Mouse (Mus musculus) macrophage (primary cell): Measurements from ENCODE around the gene Casp3. TPM values are rescaled to one million over a fixed set of nuclear protein-coding genes. Genes with fewer than 3 reads are reported as not detected.
"Not testable (repeated sequence)": the region's sequence is repeated elsewhere in the genome, so short reads cannot be mapped to it uniquely, and the experiment has no call there.

ENCODE experiments used
- H3K27ac ChIP-seq: fragments of 350-480 bp; formaldehyde crosslinking; 2 replicates; pipeline ENCODE4 v1.9.0; 2021
- H3K36me3 ChIP-seq: fragments of 350-480 bp; formaldehyde crosslinking; 2 replicates; pipeline ENCODE4 v1.9.0; 2021; ENCODE audit errors: inconsistent target
- H3K4me3 ChIP-seq: fragments of 350-480 bp; formaldehyde crosslinking; 2 replicates; pipeline ENCODE4 v1.9.0; 2021; ENCODE audit errors: inconsistent target
- H3K79me2 ChIP-seq: fragments of 350-480 bp; formaldehyde crosslinking; 2 replicates; pipeline ENCODE4 v1.9.0; 2021; ENCODE audit errors: inconsistent target
- WGBS: methylation state at CpG from one replicate; pipeline ENCODE4 v1.1.7; 2026; ENCODE audit warnings: inconsistent platforms; ENCODE audit not compliant: missing documents; 5-methylcytosine and 5-hydroxymethylcytosine counted together
- polyA plus RNA-seq: library from polyadenylated mRNA; stranded (reverse); fragments of 250-400 nt; gene quantifications from 3 replicates; pipeline ENCODE4 v1.2.4, GENCODE M21; 2018; ENCODE audit warnings: inconsistent platforms
- total RNA-seq, 78 experiments: library from RNA; depleted of rRNA; stranded (reverse); fragments of 250-400 nt; gene quantifications; 1 replicate in 9 of 78; 2 replicates in 24 of 78; 3 replicates in 43 of 78; 4 replicates in 2 of 78; pipeline ENCODE4 v1.2.4; 2018; ENCODE audit warnings: inconsistent platforms in 56 of 78

Gene Casp3
- total RNA-seq (2018; cell fraction: chromatin; rRNA removed) = 10 to 100 TPM in 19 of 26 experiments, 1 to 10 TPM in 7; 2.5 to 43.2 (median 15.9) TPM
- 10 to 100 TPM; 20.7 to 72.5 (median 35.0) TPM for total RNA-seq (2018; cell fraction: cytosol; rRNA removed)
- total RNA-seq (2018; cell fraction: nucleus; rRNA removed) = 10 to 100 TPM in 21 of 26 experiments, 1 to 10 TPM in 5; 7.2 to 57.9 (median 26.9) TPM
- polyA plus RNA-seq = 28.5 to 32.4 TPM (median 32.2 TPM) in 3 replicates

- Histone ChIP-seq H3K27ac (peak within 1 kb of the TSS; percentile 60), H3K79me2 (peaks cover 44% of the 10 kb centered on the region; the same call in 1 of the 2 replicates), H3K36me3 (no peaks in the 10 kb centered on the region), H3K4me3 (peak within 1 kb of the TSS; percentile 67)
- WGBS = under 1% methylated on average over 45 of the region's 54 CpGs
Measured at GRCm38 (mm10) chr8:46616879-46617689, at the start of gene Casp3, which contains the start of gene Primpol. TSS of gene Casp3 (plus strand) at chr8:46617291. TSS of gene Primpol (minus strand) at chr8:46617212.

GRCm38 (mm10) chr8:46567946-46568345 lies 49.1 kb upstream of the Casp3 start:
- Histone ChIP-seq H3K36me3 (peaks cover 4% of the 10 kb centered on the region; the same call in 1 of the 2 replicates), H3K79me2 (no peaks in the 10 kb centered on the region), H3K27ac (no peak overlapping the region), H3K4me3 (no peak overlapping the region)
- WGBS = 91% methylated on average over 8 of the region's 8 CpGs

GRCm38 (mm10) chr8:46568942-46569341 lies 48.1 kb upstream of the Casp3 start:
- no peak overlapping the region for H3K27ac ChIP-seq
- no peaks in the 10 kb centered on the region for H3K79me2 ChIP-seq
- H3K36me3 ChIP-seq = no peaks in the 10 kb centered on the region
- H3K4me3 ChIP-seq = no peak overlapping the region
- 83% methylated on average over 2 of the region's 2 CpGs for WGBS

GRCm38 (mm10) chr8:46569659-46570441 lies 47.2 kb upstream of the Casp3 start:
- Histone ChIP-seq H3K4me3 (no peak overlapping the region), H3K36me3 (0 out of 2 replicates have a peak, but pooled peaks cover 8% of the 10 kb centered on the region), H3K27ac (no peak overlapping the region), H3K79me2 (no peaks in the 10 kb centered on the region)
- 84% methylated on average over 19 of the region's 19 CpGs for WGBS

GRCm38 (mm10) chr8:46570673-46571072 lies 46.4 kb upstream of the Casp3 start:
- 96% methylated on average over 12 of the region's 14 CpGs for WGBS

GRCm38 (mm10) chr8:46573446-46573845 lies 43.6 kb upstream of the Casp3 start:
- Histone ChIP-seq H3K27ac (no peak overlapping the region), H3K79me2 (no peaks in the 10 kb centered on the region), H3K4me3 (no peak overlapping the region), H3K36me3 (peaks cover 30% of the 10 kb centered on the region; the same call in 1 of the 2 replicates)
- 100% methylated on average over 2 of the region's 2 CpGs for WGBS

More at GRCm38 (mm10) chr8:46570673-46571072, 46.4 kb upstream of the Casp3 start:
- Histone ChIP-seq H3K4me3 (no peak overlapping the region), H3K36me3 (0 out of 2 replicates have a peak, but pooled peaks cover 14% of the 10 kb centered on the region), H3K27ac (no peak overlapping the region), H3K79me2 (no peaks in the 10 kb centered on the region)

GRCm38 (mm10) chr8:46573964-46574363 lies 43.1 kb upstream of the Casp3 start:
- Histone ChIP-seq H3K36me3 (peaks cover 35% of the 10 kb centered on the region; the same call in 1 of the 2 replicates), H3K4me3 (no peak overlapping the region), H3K79me2 (no peaks in the 10 kb centered on the region), H3K27ac (no peak overlapping the region)
- WGBS = 96% methylated on average over 2 of the region's 2 CpGs

- no peak overlapping the region for H3K27ac ChIP-seq
- no peak overlapping the region for H3K4me3 ChIP-seq
- H3K79me2 ChIP-seq = no peaks in the 10 kb centered on the region
- peaks cover 62% of the 10 kb centered on the region; the same call in 1 of the 2 replicates for H3K36me3 ChIP-seq
- 97% methylated on average over 9 of the region's 9 CpGs for WGBS
Measured at GRCm38 (mm10) chr8:46578794-46579193, 38.3 kb upstream of the Casp3 start.

GRCm38 (mm10) chr8:46584328-46584727 lies 32.8 kb upstream of the Casp3 start:
- not testable (repeated sequence) for H3K4me3 ChIP-seq, H3K27ac ChIP-seq, H3K79me2 ChIP-seq
- peaks cover 24% of the 10 kb centered on the region; the same call in 1 of the 2 replicates for H3K36me3 ChIP-seq
- WGBS = 94% methylated on average over 4 of the region's 4 CpGs

- Histone ChIP-seq H3K27ac (no peak overlapping the region), H3K79me2 (no peaks in the 10 kb centered on the region), H3K36me3 (peaks cover 11% of the 10 kb centered on the region; the same call in 1 of the 2 replicates), H3K4me3 (no peak overlapping the region)
- 48% methylated on average over 3 of the region's 3 CpGs for WGBS
Measured at GRCm38 (mm10) chr8:46585576-46585975, 31.5 kb upstream of the Casp3 start.

GRCm38 (mm10) chr8:46587911-46588310 lies 29.2 kb upstream of the Casp3 start:
- 90% methylated on average over 5 of the region's 5 CpGs for WGBS
- H3K36me3 ChIP-seq = no peaks in the 10 kb centered on the region
- no peaks in the 10 kb centered on the region for H3K79me2 ChIP-seq
- no peak overlapping the region for H3K27ac ChIP-seq
- no peak overlapping the region for H3K4me3 ChIP-seq

- 91% methylated on average over 2 of the region's 2 CpGs for WGBS
- no peak overlapping the region for H3K4me3 ChIP-seq
- no peaks in the 10 kb centered on the region for H3K36me3 ChIP-seq
- H3K79me2 ChIP-seq = no peaks in the 10 kb centered on the region
- no peak overlapping the region for H3K27ac ChIP-seq
Measured at GRCm38 (mm10) chr8:46588663-46589062, 28.4 kb upstream of the Casp3 start.

GRCm38 (mm10) chr8:46593067-46593466 lies 24.0 kb upstream of the Casp3 start:
- H3K36me3 ChIP-seq = no peaks in the 10 kb centered on the region
- 93% methylated on average over 8 of the region's 8 CpGs for WGBS
- H3K27ac ChIP-seq = no peak overlapping the region
- no peaks in the 10 kb centered on the region for H3K79me2 ChIP-seq
- H3K4me3 ChIP-seq = no peak overlapping the region

- 97% methylated on average over 2 of the region's 2 CpGs for WGBS
- H3K27ac ChIP-seq = no peak overlapping the region
- H3K4me3 ChIP-seq = no peak overlapping the region
- H3K79me2 ChIP-seq = no peaks in the 10 kb centered on the region
- H3K36me3 ChIP-seq = no peaks in the 10 kb centered on the region
Measured at GRCm38 (mm10) chr8:46593772-46594171, 23.3 kb upstream of the Casp3 start.
